Mouse (Mus musculus) midbrain, embryonic 15.5 days (tissue): ENCODE data around the gene Slc37a4. TPM values are rescaled to one million over a fixed set of nuclear protein-coding genes. Genes with fewer than 3 reads are reported as not detected.
"Not testable (repeated sequence)": the region's sequence is repeated elsewhere in the genome, so short reads cannot be mapped to it uniquely, and the experiment has no call there.

Source experiments
- ATAC-seq: fragments of 200-750 bp; cut with Nextera tagmentation; replicated peaks from 2 replicates; pipeline ENCODE4 v1.8.0; 2017; ENCODE audit warnings: moderate TSS enrichment
- H3K27ac ChIP-seq: fragments of 300-500 bp; sonication (generic); 2 replicates; pipeline ENCODE4 v1.5.1; 2015; ENCODE audit warnings: mild to moderate bottlenecking, inconsistent platforms
- H3K27me3 ChIP-seq: fragments of 300-500 bp; sonication (generic); replicated peaks from 2 replicates; pipeline ENCODE4 v1.6.1; 2015; ENCODE audit warnings: inconsistent platforms
- H3K36me3 ChIP-seq: fragments of 300-500 bp; sonication (generic); replicated peaks from 2 replicates; pipeline ENCODE4 v1.6.1; 2015; ENCODE audit warnings: inconsistent platforms
- H3K4me1 ChIP-seq: fragments of 300-500 bp; sonication (generic); 2 replicates; pipeline ENCODE4 v1.6.1; 2015; ENCODE audit warnings: inconsistent platforms
- H3K4me2 ChIP-seq: fragments of 300-500 bp; sonication (generic); 2 replicates; pipeline ENCODE4 v1.6.1; 2015; ENCODE audit warnings: inconsistent platforms, mild to moderate bottlenecking, moderate library complexity
- H3K4me3 ChIP-seq: fragments of 300-500 bp; sonication (generic); 2 replicates; pipeline ENCODE4 v1.5.1; 2015; ENCODE audit warnings: mild to moderate bottlenecking, inconsistent platforms
- H3K9ac ChIP-seq: fragments of 300-500 bp; sonication (generic); 2 replicates; pipeline ENCODE4 v1.6.1; 2015; ENCODE audit warnings: mild to moderate bottlenecking, inconsistent platforms
- H3K9me3 ChIP-seq: fragments of 300-500 bp; sonication (generic); 2 replicates; pipeline ENCODE4 v1.6.1; 2016; ENCODE audit warnings: inconsistent platforms
- WGBS: fragments of 180-500 bp; shearing (Covaris S2); methylation state at CpG from one replicate; pipeline ENCODE4 v1.1.7; 2015; ENCODE audit warnings: mixed read lengths; 5-methylcytosine and 5-hydroxymethylcytosine counted together
- polyA plus RNA-seq: library from polyadenylated mRNA; unstranded; fragments of >200 nt; fragmentation: Nextera tagmentation; extraction: Ambion mirVana; gene quantifications from 2 replicates; pipeline ENCODE4 v1.2.1, GENCODE M21; 2015

Gene Slc37a4
- polyA plus RNA-seq, 1 experiment from 2014 or later = 44.6 TPM

- Histone ChIP-seq H3K27me3 (no peaks in the 10 kb centered on the region), H3K9ac (peak overlapping the region; percentile 71), H3K36me3 (peaks cover 16% of the 10 kb centered on the region; the same call in 1 of the 2 replicates), H3K4me3 (peak overlapping the region; percentile 67), H3K9me3 (no peaks in the 10 kb centered on the region), H3K27ac (peak overlapping the region; percentile 83), H3K4me2 (peak overlapping the region; percentile 89), H3K4me1 (peaks cover 17% of the 10 kb centered on the region)
- WGBS = under 1% methylated on average over 35 of the region's 38 CpGs
- ATAC-seq = peak; percentile 90
Measured at GRCm38 (mm10) chr9:44417892-44418363, 21.3 kb downstream of the Slc37a4 start.

GRCm38 (mm10) chr9:44418519-44419385 lies 22.1 kb downstream of the Slc37a4 start, which contains the start of gene Ccdc84:
Ccdc84 (minus strand) TSS chr9:44418569.
- Histone ChIP-seq H3K27me3 (no peaks in the 10 kb centered on the region), H3K4me1 (peaks cover 17% of the 10 kb centered on the region), H3K4me3 (peak within 1 kb of the TSS; percentile 67), H3K9ac (peak within 1 kb of the TSS; percentile 71), H3K9me3 (no peaks in the 10 kb centered on the region), H3K36me3 (0 out of 2 replicates have a peak, but pooled peaks cover 10% of the 10 kb centered on the region), H3K4me2 (peak within 1 kb of the TSS; percentile 89), H3K27ac (peak within 1 kb of the TSS; percentile 83)
- ATAC-seq = no peak
- 75% methylated on average over 14 of the region's 14 CpGs for WGBS

- not testable (repeated sequence) for H3K36me3 ChIP-seq, H3K9me3 ChIP-seq, ATAC-seq, H3K9ac ChIP-seq, H3K27ac ChIP-seq, H3K27me3 ChIP-seq, H3K4me3 ChIP-seq, H3K4me2 ChIP-seq
- peaks cover 17% of the 10 kb centered on the region for H3K4me1 ChIP-seq
- 93% methylated on average over 9 of the region's 9 CpGs for WGBS
Measured at GRCm38 (mm10) chr9:44419730-44420129, 23.1 kb downstream of the Slc37a4 start.

GRCm38 (mm10) chr9:44420280-44420898 lies 23.7 kb downstream of the Slc37a4 start:
- 81% methylated on average over 5 of the region's 5 CpGs for WGBS
- no peak overlapping the region for H3K4me3 ChIP-seq
- H3K27ac ChIP-seq = no peak overlapping the region
- no peak for ATAC-seq
- no peak overlapping the region for H3K4me2 ChIP-seq
- H3K4me1 ChIP-seq = peaks cover 17% of the 10 kb centered on the region
- H3K9ac ChIP-seq = no peak overlapping the region
- H3K36me3 ChIP-seq = no peaks in the 10 kb centered on the region
- no peaks in the 10 kb centered on the region for H3K27me3 ChIP-seq
- H3K9me3 ChIP-seq = no peaks in the 10 kb centered on the region

GRCm38 (mm10) chr9:44423576-44423975 lies 26.9 kb downstream of the Slc37a4 start:
- 87% methylated on average over 4 of the region's 4 CpGs for WGBS
- Histone ChIP-seq H3K4me1 (peaks cover 2% of the 10 kb centered on the region; the same call in 1 of the 2 replicates), H3K9me3 (no peaks in the 10 kb centered on the region), H3K27ac (no peak overlapping the region), H3K4me3 (no peak overlapping the region), H3K36me3 (no peaks in the 10 kb centered on the region), H3K4me2 (no peak overlapping the region), H3K9ac (no peak overlapping the region), H3K27me3 (no peaks in the 10 kb centered on the region)
- no peak for ATAC-seq

GRCm38 (mm10) chr9:44432577-44433185 lies 36.0 kb downstream of the Slc37a4 start:
- no peak overlapping the region for H3K9ac ChIP-seq
- no peak overlapping the region for H3K27ac ChIP-seq
- no peaks in the 10 kb centered on the region for H3K36me3 ChIP-seq
- H3K4me2 ChIP-seq = no peak overlapping the region
- H3K4me3 ChIP-seq = no peak overlapping the region
- WGBS = 59% methylated on average over 5 of the region's 5 CpGs
- ATAC-seq = no peak
- H3K27me3 ChIP-seq = no peaks in the 10 kb centered on the region
- H3K4me1 ChIP-seq = no peaks in the 10 kb centered on the region
- no peaks in the 10 kb centered on the region for H3K9me3 ChIP-seq

- Histone ChIP-seq H3K27ac (no peak overlapping the region), H3K4me3 (no peak overlapping the region), H3K4me2 (no peak overlapping the region), H3K27me3 (no peaks in the 10 kb centered on the region), H3K9me3 (no peaks in the 10 kb centered on the region), H3K9ac (no peak overlapping the region), H3K4me1 (no peaks in the 10 kb centered on the region), H3K36me3 (no peaks in the 10 kb centered on the region)
- no peak for ATAC-seq
- 83% methylated on average over 6 of the region's 6 CpGs for WGBS
Measured at GRCm38 (mm10) chr9:44435747-44436146, 39.1 kb downstream of the Slc37a4 start.

GRCm38 (mm10) chr9:44440961-44441360 lies 44.3 kb downstream of the Slc37a4 start, which contains the start of gene Foxr1:
Foxr1 (minus strand) TSS chr9:44441136.
- Histone ChIP-seq H3K9ac (no peak within 1 kb of the TSS), H3K27ac (no peak within 1 kb of the TSS), H3K9me3 (no peaks in the 10 kb centered on the region), H3K36me3 (no peaks in the 10 kb centered on the region), H3K4me1 (no peaks in the 10 kb centered on the region), H3K4me3 (no peak within 1 kb of the TSS), H3K4me2 (no peak within 1 kb of the TSS), H3K27me3 (no peaks in the 10 kb centered on the region)
- WGBS = 82% methylated on average over 19 of the region's 19 CpGs
- ATAC-seq = no peak

- H3K27ac ChIP-seq, H3K36me3 ChIP-seq: not testable (repeated sequence)
- WGBS = 82% methylated on average over 7 of the region's 7 CpGs
Measured at GRCm38 (mm10) chr9:44444402-44445025, 47.9 kb downstream of the Slc37a4 start.

GRCm38 (mm10) chr9:44450387-44450786 lies 53.7 kb downstream of the Slc37a4 start:
- Histone ChIP-seq H3K27ac (no peak overlapping the region), H3K4me1 (peaks cover 11% of the 10 kb centered on the region)
- ATAC-seq = no peak

More at GRCm38 (mm10) chr9:44444402-44445025, 47.9 kb downstream of the Slc37a4 start:
- ATAC-seq, H3K4me3 ChIP-seq, H3K4me2 ChIP-seq, H3K27me3 ChIP-seq, H3K4me1 ChIP-seq, H3K9me3 ChIP-seq, H3K9ac ChIP-seq: not testable (repeated sequence)

More at GRCm38 (mm10) chr9:44450387-44450786, 53.7 kb downstream of the Slc37a4 start:
- Histone ChIP-seq H3K9ac (no peak overlapping the region), H3K9me3 (no peaks in the 10 kb centered on the region), H3K27me3 (no peaks in the 10 kb centered on the region; the same call in 1 of the 2 replicates), H3K4me2 (no peak overlapping the region), H3K36me3 (no peaks in the 10 kb centered on the region), H3K4me3 (no peak overlapping the region)
